Comparison of ENCODE assay signal across 8 mouse cellular contexts in genomic region chr19:32107771-32108306, GRCm38 (mm10). TPM values are rescaled to one million over a fixed set of nuclear protein-coding genes. Genes with fewer than 3 reads are reported as not detected.
A peak's percentile ranks its signal among the peaks of the same experiment; 100 is the strongest.
DNase-seq lines count a peak whose midpoint lies in the region; ATAC-seq and TF ChIP-seq lines count a peak whose summit lies in the region.

Gene Asah2 (minus strand): TSS chr19:32108211.

- DNase-seq in 3T3-L1 (ENCODE audit: low read depth, low spot score), result peak; percentile 84
- peak; percentile 74 for DNase-seq in adrenal gland, postnatal 25 days
- peak; percentile 89 to 90 for DNase-seq in heart, adult 2 months
- DNase-seq in kidney, adult 8-10 months, result peak; percentile 73 to 81
- peak; percentile 83 for DNase-seq in midbrain, embryonic 14.5 days
- peak in 1 of 2 experiments; percentile 59 for DNase-seq in spleen, adult 2 months (ENCODE audit: low read depth in 1 of 2, low spot score in 2 of 2)

- H3K4me3 ChIP-seq in embryonic facial prominence, embryonic 12.5 days, result peak within 1 kb of the TSS; percentile 65
- H3K4me3 ChIP-seq in heart, adult 2 months, result peak within 1 kb of the TSS; percentile 79
- H3K4me3 ChIP-seq in limb, embryonic 12.5 days (replicated peaks), result peak within 1 kb of the TSS; percentile 68
- peak within 1 kb of the TSS; percentile 48 for H3K4me3 ChIP-seq in midbrain, embryonic 14.5 days (replicated peaks; ENCODE audit: low read depth, low read length)
- peak within 1 kb of the TSS; percentile 95 for H3K4me3 ChIP-seq in spleen, adult 2 months (ENCODE audit: extremely low read depth, insufficient read depth, insufficient read length)

- H3K27me3 ChIP-seq in embryonic facial prominence, embryonic 12.5 days, result no peaks in the 10 kb centered on the region
- no peaks in the 10 kb centered on the region for H3K27me3 ChIP-seq in heart, adult 2 months (ENCODE audit: control insufficient read depth, insufficient read depth, low read length)
- peaks cover 5% of the 10 kb centered on the region; the same call in 1 of the 2 replicates for H3K27me3 ChIP-seq in limb, embryonic 12.5 days
- H3K27me3 ChIP-seq in midbrain, embryonic 14.5 days (ENCODE audit: control insufficient read depth, insufficient read depth, low read length), result no peaks in the 10 kb centered on the region
- H3K27me3 ChIP-seq in spleen, adult 2 months (ENCODE audit: control insufficient read depth, insufficient read depth, low read length), result no peaks in the 10 kb centered on the region

- ATAC-seq in embryonic facial prominence, embryonic 12.5 days (ENCODE audit: insufficient number of reproducible peaks, insufficient read depth, low FRiP score, low TSS enrichment), result peak; percentile 95
- ATAC-seq in limb, embryonic 12.5 days (ENCODE audit: insufficient number of reproducible peaks, insufficient read depth, low FRiP score, low TSS enrichment, low read depth), result peak; percentile 83
- peak; percentile 93 for ATAC-seq in midbrain, embryonic 14.5 days (ENCODE audit: low FRiP score, low TSS enrichment)

- H3K36me3 ChIP-seq in embryonic facial prominence, embryonic 12.5 days, result no peaks in the 10 kb centered on the region
- H3K36me3 ChIP-seq in heart, adult 2 months (ENCODE audit: control insufficient read depth, insufficient read depth, low read length), result no peaks in the 10 kb centered on the region; the same call in 1 of the 2 replicates
- no peaks in the 10 kb centered on the region for H3K36me3 ChIP-seq in limb, embryonic 12.5 days
- H3K36me3 ChIP-seq in midbrain, embryonic 14.5 days (ENCODE audit: control insufficient read depth, insufficient read depth, low read length), result no peaks in the 10 kb centered on the region
- no peaks in the 10 kb centered on the region for H3K36me3 ChIP-seq in spleen, adult 2 months (ENCODE audit: control insufficient read depth, insufficient read depth, low read length)

- TF ChIP-seq CTCF in heart, adult 2 months (IDR thresholded peaks at IDR 0.05), result peak; percentile 61
- no peak for TF ChIP-seq CTCF in spleen, adult 2 months (IDR thresholded peaks at IDR 0.05; ENCODE audit: extremely low read depth, insufficient read depth, insufficient read length, insufficient replicate concordance)

- peak; percentile 67; the same call in 1 of the 2 replicates for TF ChIP-seq EP300 in heart, adult 2 months (IDR thresholded peaks at IDR 0.05; ENCODE audit: insufficient read depth, low read depth, low read length)

- under 1% methylated on average over 27 of the region's 28 CpGs for WGBS in embryonic facial prominence, embryonic 12.5 days
- WGBS in heart, adult 2 months, result under 1% methylated on average over 28 of the region's 28 CpGs
- under 1% methylated on average over 28 of the region's 28 CpGs for WGBS in limb, embryonic 12.5 days
- under 1% methylated on average over 28 of the region's 28 CpGs for WGBS in midbrain, embryonic 14.5 days
- 1% methylated on average over 28 of the region's 28 CpGs for WGBS in spleen, adult 2 months

- H3K27ac ChIP-seq in embryonic facial prominence, embryonic 12.5 days, result peak within 1 kb of the TSS; percentile 86
- H3K27ac ChIP-seq in heart, adult 2 months, result peak within 1 kb of the TSS; percentile 99
- H3K27ac ChIP-seq in limb, embryonic 12.5 days, result peak within 1 kb of the TSS; percentile 91
- peak within 1 kb of the TSS; percentile 67; the same call in 1 of the 2 replicates for H3K27ac ChIP-seq in midbrain, embryonic 14.5 days (replicated peaks; ENCODE audit: low read depth, low read length)
- peak within 1 kb of the TSS; percentile 90 for H3K27ac ChIP-seq in spleen, adult 2 months (ENCODE audit: insufficient read depth, low read length)

- peak within 1 kb of the TSS; percentile 57 for H3K4me2 ChIP-seq in embryonic facial prominence, embryonic 12.5 days (replicated peaks)
- H3K4me2 ChIP-seq in limb, embryonic 12.5 days, result peak within 1 kb of the TSS; percentile 60
- H3K4me2 ChIP-seq in midbrain, embryonic 14.5 days (ENCODE audit: low read length), result peak within 1 kb of the TSS; percentile 68

- no peaks in the 10 kb centered on the region for H3K9me3 ChIP-seq in embryonic facial prominence, embryonic 12.5 days
- no peaks in the 10 kb centered on the region for H3K9me3 ChIP-seq in limb, embryonic 12.5 days
- H3K9me3 ChIP-seq in midbrain, embryonic 14.5 days (ENCODE audit: control insufficient read depth, low read length), result no peaks in the 10 kb centered on the region

- peaks cover 8% of the 10 kb centered on the region for H3K4me1 ChIP-seq in embryonic facial prominence, embryonic 12.5 days
- peaks cover 3% of the 10 kb centered on the region for H3K4me1 ChIP-seq in heart, adult 2 months (ENCODE audit: control insufficient read depth, insufficient read depth, low read length)
- H3K4me1 ChIP-seq in limb, embryonic 12.5 days (replicated peaks), result peaks cover 11% of the 10 kb centered on the region
- no peaks in the 10 kb centered on the region for H3K4me1 ChIP-seq in midbrain, embryonic 14.5 days (ENCODE audit: control insufficient read depth, insufficient read depth, low read length)
- H3K4me1 ChIP-seq in spleen, adult 2 months (ENCODE audit: control insufficient read depth, insufficient read depth, insufficient read length), result peaks cover 8% of the 10 kb centered on the region; the same call in 1 of the 2 replicates

- peak; percentile 89 for TF ChIP-seq POLR2A in heart, adult 2 months (IDR thresholded peaks at IDR 0.05; ENCODE audit: insufficient read depth, low read depth, low read length)
- no peak; the same call in 1 of the 2 replicates for TF ChIP-seq POLR2A in spleen, adult 2 months (IDR thresholded peaks at IDR 0.05; ENCODE audit: low read depth, low read length)

- no peaks in the 10 kb centered on the region for H3K79me2 ChIP-seq in heart, adult 2 months (replicated peaks; ENCODE audit: control insufficient read depth, insufficient read depth, low read length)

- peak within 1 kb of the TSS; percentile 87 for H3K9ac ChIP-seq in embryonic facial prominence, embryonic 12.5 days
- peak within 1 kb of the TSS; percentile 100 for H3K9ac ChIP-seq in heart, adult 2 months (ENCODE audit: low read depth, low read length)
- peak within 1 kb of the TSS; percentile 91 for H3K9ac ChIP-seq in limb, embryonic 12.5 days (replicated peaks)
- H3K9ac ChIP-seq in midbrain, embryonic 14.5 days (replicated peaks; ENCODE audit: low read length), result peak within 1 kb of the TSS; percentile 69

- intact Hi-C loops in heart, adult 2 months (cut with DNase I), result loop anchor here (2.0 to 5.0 kb wide), 2 partner anchors 19 to 279 kb away; partner anchors contain the start of gene Sgms1

RNA-seq across cellular contexts. Expression of gene Asah2, which starts in this region (rescaled TPM):
- total RNA-seq in adrenal gland, postnatal 25 days (2021), result 16.8 and 27.4 TPM in 2 replicates
- polyA plus RNA-seq in embryonic facial prominence, embryonic 12.5 days (2016; fragmentation: Nextera tagmentation; extraction: Ambion mirVana), result 1.6 and 1.7 TPM in 2 replicates
- 10 to 100 TPM; 12.6 to 13.4 TPM for total RNA-seq in heart, adult 2 months (2021)
- polyA plus RNA-seq in heart, adult 2 months (2012; rRNA removed), result 5.9 and 8.6 TPM in 2 replicates
- 1.0 and 1.3 TPM in 2 replicates for polyA plus RNA-seq in limb, embryonic 12.5 days (2016; fragmentation: Nextera tagmentation; extraction: Ambion mirVana)
- polyA plus RNA-seq in midbrain, embryonic 14.5 days (2014; fragmentation: Nextera tagmentation; extraction: Ambion mirVana), result 0.35 and 0.71 TPM in 2 replicates
- polyA plus RNA-seq in spleen, adult 2 months (2012; rRNA removed), result 2.0 and 2.4 TPM in 2 replicates

Comparison
In these comparisons a context has a peak if more than half of its experiments do, and no peak if none do; other contexts are left out.
1. Peak in DNase-seq, ATAC-seq, H3K4me3 ChIP-seq, H3K27ac ChIP-seq, H3K9ac ChIP-seq and H3K4me2 ChIP-seq in midbrain, embryonic 14.5 days; RNA of the gene not detected or under 1 TPM.